Mouse (Mus musculus) ES-E14 (cell line): ENCODE results near the gene Olig1. TPM values are rescaled to one million over a fixed set of nuclear protein-coding genes. Genes with fewer than 3 reads are reported as not detected.

ENCODE experiments used
- DNase-seq: peaks from one replicate; pipeline ENCODE4 v3.0.0-alpha.2; 2013; ENCODE audit warnings: low read depth, low spot score
- H3K27ac ChIP-seq: 2 replicates; pipeline ENCODE4 v1.5.1; 2012; ENCODE audit warnings: low read depth, mild to moderate bottlenecking, low read length, moderate library complexity, mixed read lengths; ENCODE audit not compliant: poor library complexity, insufficient read depth, severe bottlenecking
- H3K36me3 ChIP-seq: 2 replicates; pipeline ENCODE4 v1.6.1; 2012; ENCODE audit warnings: mild to moderate bottlenecking, low read length, moderate library complexity, mixed read lengths; ENCODE audit not compliant: control insufficient read depth, poor library complexity, insufficient read depth, severe bottlenecking
- H3K4me1 ChIP-seq, 2 experiments: fragments of 150-350 bp in 1 of 2; sonication (generic) in 1 of 2; 2 replicates each; pipeline ENCODE4 v1.6.1; 2012; ENCODE audit warnings: low read length in 2 of 2, mild to moderate bottlenecking in 1 of 2, mixed read lengths in 1 of 2; ENCODE audit not compliant: control insufficient read depth in 2 of 2, insufficient read depth in 2 of 2, poor library complexity in 1 of 2
- H3K4me3 ChIP-seq, 2 experiments: fragments of 150-350 bp in 1 of 2; sonication (generic) in 1 of 2; 2 replicates each; pipeline ENCODE4 v1.5.1; 2012; ENCODE audit warnings: low read length in 2 of 2, low read depth in 1 of 2, mild to moderate bottlenecking in 1 of 2, mixed read lengths in 1 of 2; ENCODE audit not compliant: insufficient read depth in 1 of 2, poor library complexity in 1 of 2, severe bottlenecking in 1 of 2
- H3K9ac ChIP-seq: 2 replicates; pipeline ENCODE4 v1.6.1; 2012; ENCODE audit warnings: low read depth, mild to moderate bottlenecking, low read length, mixed read lengths; ENCODE audit not compliant: poor library complexity, insufficient read depth, severe bottlenecking
- H3K9me3 ChIP-seq: fragments of 150-350 bp; sonication (generic); 2 replicates; pipeline ENCODE4 v1.6.1; 2012; ENCODE audit warnings: low read depth, mild to moderate bottlenecking, low read length; ENCODE audit not compliant: control insufficient read depth, insufficient read depth
- CHD2 ChIP-seq: IDR thresholded peaks from 2 replicates; pipeline ENCODE4 v1.6.1; 2014; ENCODE audit warnings: mild to moderate bottlenecking, low read depth, low read length, inconsistent platforms
- HCFC1 ChIP-seq: IDR thresholded peaks from 2 replicates; pipeline ENCODE4 v1.6.1; 2012; ENCODE audit warnings: low read length, inconsistent platforms, borderline replicate concordance; ENCODE audit not compliant: insufficient read depth
- MAFK ChIP-seq: IDR thresholded peaks from 2 replicates; pipeline ENCODE4 v1.6.1; 2014; ENCODE audit warnings: mild to moderate bottlenecking, low read depth, low read length, inconsistent platforms; ENCODE audit not compliant: insufficient read depth
- ZC3H11A ChIP-seq: IDR thresholded peaks from 2 replicates; pipeline ENCODE4 v1.6.1; 2012; ENCODE audit warnings: low read depth, mild to moderate bottlenecking, inconsistent platforms, low read length, borderline replicate concordance
- ZNF384 ChIP-seq: IDR thresholded peaks from 2 replicates; pipeline ENCODE4 v1.6.1; 2012; ENCODE audit warnings: low read depth, low read length, inconsistent platforms
- in situ Hi-C, 2 experiments: fragments of 600-800 bp; cut with MboI; formaldehyde crosslinking; loops; one replicate each; pipeline ENCODE4 v1.15.1; 2025; ENCODE audit warnings: low sequenced_read_pairs in 2 of 2, inconsistent platforms in 1 of 2; ENCODE audit not compliant: unreplicated experiment in 2 of 2
- total RNA-seq: library from RNA; depleted of rRNA; stranded (reverse); fragments of 300-350 nt; gene quantifications from 2 replicates; pipeline ENCODE4 v1.2.3, GENCODE M21; 2012

Gene Olig1
- total RNA-seq, 1 experiment = 0.22 TPM

GRCm38 (mm10) chr16:91226883-91227759 lies 42.5 kb upstream of the Olig1 start:
- no peak for DNase-seq
- Histone ChIP-seq H3K4me3 (peak overlapping the region; percentile 26 to 48; a peak in 2 of 4 replicates), H3K9ac (no peak overlapping the region), H3K9me3 (no peaks in the 10 kb centered on the region), H3K27ac (no peak overlapping the region), H3K36me3 (no peaks in the 10 kb centered on the region), H3K4me1 (peaks cover 0 to 4% of the 10 kb centered on the region in 2 experiments; a peak in 1 of 4 replicates)
- no peak for TF ChIP-seq HCFC1
- in situ Hi-C loops = no loop called here

- Histone ChIP-seq H3K27ac (no peak overlapping the region), H3K4me1 (peaks cover 0 to 4% of the 10 kb centered on the region in 2 experiments; a peak in 1 of 4 replicates), H3K9me3 (no peaks in the 10 kb centered on the region), H3K4me3 (no peak overlapping the region), H3K36me3 (no peaks in the 10 kb centered on the region), H3K9ac (no peak overlapping the region)
- DNase-seq = no peak
- no peak for TF ChIP-seq MAFK
- no peak for TF ChIP-seq ZNF384
- no peak for TF ChIP-seq CHD2
- TF ChIP-seq ZC3H11A = no peak
- no peak for TF ChIP-seq HCFC1
- in situ Hi-C loops = no loop called here
These were observed 41.9 kb upstream of the Olig1 start for GRCm38 (mm10) chr16:91227760-91228043.

- H3K4me3 ChIP-seq = no peak overlapping the region
- TF ChIP-seq ZNF384 (no peak), MAFK (no peak), HCFC1 (no peak), CHD2 (no peak), ZC3H11A (no peak)
- in situ Hi-C loops = no loop called here
- no peaks in the 10 kb centered on the region for H3K9me3 ChIP-seq
- no peaks in the 10 kb centered on the region for H3K36me3 ChIP-seq
- H3K27ac ChIP-seq = no peak overlapping the region
- DNase-seq = no peak
- H3K4me1 ChIP-seq = peaks cover 0 to 2% of the 10 kb centered on the region in 2 experiments; a peak in 1 of 4 replicates
- no peak overlapping the region for H3K9ac ChIP-seq
These were observed 41.1 kb upstream of the Olig1 start for GRCm38 (mm10) chr16:91228238-91229071.

GRCm38 (mm10) chr16:91229072-91229348 lies 40.6 kb upstream of the Olig1 start:
- in situ Hi-C loops = no loop called here
- no peaks in the 10 kb centered on the region for H3K9me3 ChIP-seq
- H3K36me3 ChIP-seq = no peaks in the 10 kb centered on the region
- no peak overlapping the region for H3K4me3 ChIP-seq
- TF ChIP-seq CHD2 = no peak
- TF ChIP-seq MAFK = no peak
- no peak for TF ChIP-seq ZC3H11A
- no peak for TF ChIP-seq ZNF384
- no peak for TF ChIP-seq HCFC1
- H3K9ac ChIP-seq = no peak overlapping the region
- peaks cover 0 to 2% of the 10 kb centered on the region in 2 experiments; a peak in 1 of 4 replicates for H3K4me1 ChIP-seq
- H3K27ac ChIP-seq = no peak overlapping the region
- DNase-seq = no peak
